Mouse (Mus musculus) heart, embryonic 13.5 days (tissue): ENCODE measurements at regions not wholly inside any gene's neighbourhood (a gene's known extent, or its start where the extent isn't known, plus 50 kb on each side); places are given as distances from the start of the nearest gene placed in this dataset.

ENCODE experiments used
- ATAC-seq: fragments of 200-750 bp; cut with Nextera tagmentation; 2 replicates; pipeline ENCODE4 v1.8.0; 2017; ENCODE audit warnings: moderate TSS enrichment; ENCODE audit not compliant: insufficient number of reproducible peaks, low FRiP score, low TSS enrichment; ENCODE audit errors: extremely low read depth
- H3K27ac ChIP-seq: fragments of 300-500 bp; sonication (generic); replicated peaks from 2 replicates; pipeline ENCODE4 v1.5.1; 2015; ENCODE audit warnings: moderate library complexity, mild to moderate bottlenecking, inconsistent platforms
- H3K27me3 ChIP-seq: fragments of 300-500 bp; sonication (generic); replicated peaks from 2 replicates; pipeline ENCODE4 v1.6.1; 2015; ENCODE audit warnings: mild to moderate bottlenecking, inconsistent platforms
- H3K36me3 ChIP-seq: fragments of 300-500 bp; sonication (generic); 2 replicates; pipeline ENCODE4 v1.6.1; 2015; ENCODE audit warnings: mild to moderate bottlenecking, inconsistent platforms
- H3K4me1 ChIP-seq: fragments of 300-500 bp; sonication (generic); 2 replicates; pipeline ENCODE4 v1.6.1; 2015; ENCODE audit warnings: inconsistent platforms
- H3K4me2 ChIP-seq: fragments of 300-500 bp; sonication (generic); 2 replicates; pipeline ENCODE4 v1.6.1; 2015; ENCODE audit warnings: inconsistent platforms, mild to moderate bottlenecking, moderate library complexity
- H3K4me3 ChIP-seq: fragments of 300-500 bp; sonication (generic); 2 replicates; pipeline ENCODE4 v1.5.1; 2015; ENCODE audit warnings: moderate library complexity, mild to moderate bottlenecking, inconsistent platforms
- H3K9ac ChIP-seq: fragments of 300-500 bp; sonication (generic); 2 replicates; pipeline ENCODE4 v1.6.1; 2015; ENCODE audit warnings: inconsistent platforms, mild to moderate bottlenecking, moderate library complexity
- H3K9me3 ChIP-seq: fragments of 300-500 bp; sonication (generic); 2 replicates; pipeline ENCODE4 v1.6.1; 2016; ENCODE audit warnings: inconsistent platforms
- WGBS: fragments of 180-500 bp; shearing (Covaris S2); methylation state at CpG from one replicate; pipeline ENCODE4 v1.1.7; 2015; ENCODE audit warnings: mixed read lengths; 5-methylcytosine and 5-hydroxymethylcytosine counted together

- Histone ChIP-seq H3K9ac (no peak overlapping the region), H3K4me1 (peaks cover 19% of the 10 kb centered on the region)
- 43% methylated on average over 1 of the region's 1 CpGs for WGBS
Measured at GRCm38 (mm10) chr4:105394366-105394765, 237.2 kb downstream of the Plpp3 start.

GRCm38 (mm10) chr4:105397451-105397850 is 240.3 kb downstream of the Plpp3 start:
- no peak overlapping the region for H3K9ac ChIP-seq
- no peak overlapping the region for H3K27ac ChIP-seq
- no peaks in the 10 kb centered on the region for H3K27me3 ChIP-seq
- no peak for ATAC-seq
- H3K36me3 ChIP-seq = no peaks in the 10 kb centered on the region
- no peaks in the 10 kb centered on the region; the same call in 1 of the 2 replicates for H3K9me3 ChIP-seq
- H3K4me2 ChIP-seq = no peak overlapping the region
- no peak overlapping the region for H3K4me3 ChIP-seq
- WGBS = 67% methylated on average over 2 of the region's 2 CpGs
- no peaks in the 10 kb centered on the region; the same call in 1 of the 2 replicates for H3K4me1 ChIP-seq

More at GRCm38 (mm10) chr4:105394366-105394765, 237.2 kb downstream of the Plpp3 start:
- H3K27ac ChIP-seq = no peak overlapping the region
- H3K4me2 ChIP-seq = no peak overlapping the region
- no peak overlapping the region for H3K4me3 ChIP-seq
- H3K36me3 ChIP-seq = no peaks in the 10 kb centered on the region
- no peaks in the 10 kb centered on the region; the same call in 1 of the 2 replicates for H3K9me3 ChIP-seq
- no peaks in the 10 kb centered on the region for H3K27me3 ChIP-seq
- no peak for ATAC-seq

DNA sequence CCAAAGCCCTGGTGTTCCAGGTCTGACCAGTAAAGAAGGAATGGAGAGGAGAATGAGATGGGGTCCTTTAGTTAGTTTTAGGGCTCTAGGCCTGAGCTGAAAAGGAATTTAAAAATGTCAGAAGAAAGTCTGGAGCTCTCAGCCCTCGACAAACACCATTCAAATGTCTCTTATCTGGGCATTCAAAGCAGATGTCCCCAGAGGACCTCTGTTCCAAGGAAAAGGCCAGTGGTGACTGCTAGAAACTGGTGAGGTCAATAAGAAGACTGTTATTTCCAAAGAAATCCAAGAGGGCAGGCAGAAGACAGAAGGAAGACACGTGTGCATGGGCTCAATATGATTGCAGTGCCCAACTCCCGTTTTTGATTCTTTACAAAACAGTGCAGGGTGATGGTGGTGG is 244.9 kb downstream of the Plpp3 start:
- H3K4me2 ChIP-seq = no peak overlapping the region
- no peak for ATAC-seq
- no peaks in the 10 kb centered on the region for H3K27me3 ChIP-seq
- no peak overlapping the region for H3K27ac ChIP-seq
- WGBS = 50% methylated on average over 3 of the region's 3 CpGs
- no peak overlapping the region for H3K4me3 ChIP-seq
- H3K9me3 ChIP-seq = no peaks in the 10 kb centered on the region
- H3K9ac ChIP-seq = no peak overlapping the region
- peaks cover 15% of the 10 kb centered on the region for H3K4me1 ChIP-seq
- no peaks in the 10 kb centered on the region for H3K36me3 ChIP-seq

- H3K9ac ChIP-seq = no peak overlapping the region
- H3K9me3 ChIP-seq = no peaks in the 10 kb centered on the region
- no peak; the same call in 1 of the 2 replicates for ATAC-seq
- H3K27me3 ChIP-seq = no peaks in the 10 kb centered on the region
- H3K4me3 ChIP-seq = no peak overlapping the region
- H3K27ac ChIP-seq = peak overlapping the region; percentile 39; the same call in 1 of the 2 replicates
- WGBS = 11% methylated on average over 3 of the region's 3 CpGs
- H3K36me3 ChIP-seq = no peaks in the 10 kb centered on the region
- H3K4me1 ChIP-seq = peaks cover 15% of the 10 kb centered on the region
- no peak overlapping the region for H3K4me2 ChIP-seq
Measured at GRCm38 (mm10) chr4:105403169-105403568, 246.0 kb downstream of the Plpp3 start.

DNA sequence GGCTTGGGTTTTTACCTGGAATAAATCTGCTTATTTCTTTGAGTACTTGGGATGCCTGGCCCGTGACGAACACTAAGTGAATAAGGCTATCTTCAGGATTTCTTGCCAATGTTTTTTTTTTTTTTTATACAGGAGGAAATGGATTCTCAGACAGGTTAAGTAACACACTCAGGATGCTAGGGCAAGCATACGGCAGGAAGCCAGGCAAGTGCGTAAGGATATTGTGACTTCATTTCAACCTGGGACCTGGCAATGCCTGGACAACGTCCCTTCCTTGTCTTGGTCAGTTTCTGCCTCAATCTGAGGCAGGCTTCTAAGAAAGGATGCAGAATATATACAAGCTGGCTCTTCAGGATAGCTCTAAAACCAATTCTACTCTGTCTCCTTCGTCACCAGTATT is 246.5 kb downstream of the Plpp3 start:
- Histone ChIP-seq H3K36me3 (no peaks in the 10 kb centered on the region), H3K27ac (peak overlapping the region; percentile 39; the same call in 1 of the 2 replicates)
- ATAC-seq = no peak

GRCm38 (mm10) chr4:105405728-105406127 is 248.6 kb downstream of the Plpp3 start:
- no peak overlapping the region for H3K27ac ChIP-seq
- no peak for ATAC-seq
- WGBS = 73% methylated on average over 5 of the region's 5 CpGs
- no peaks in the 10 kb centered on the region for H3K9me3 ChIP-seq
- H3K4me3 ChIP-seq = no peak overlapping the region
- peaks cover 15% of the 10 kb centered on the region for H3K4me1 ChIP-seq
- no peak overlapping the region for H3K4me2 ChIP-seq
- H3K36me3 ChIP-seq = no peaks in the 10 kb centered on the region
- no peak overlapping the region for H3K9ac ChIP-seq
- H3K27me3 ChIP-seq = no peaks in the 10 kb centered on the region

More for the DNA sequence above, 246.5 kb downstream of the Plpp3 start:
- no peaks in the 10 kb centered on the region for H3K27me3 ChIP-seq
- WGBS = 67% methylated on average over 6 of the region's 6 CpGs
- H3K9me3 ChIP-seq = no peaks in the 10 kb centered on the region
- no peak overlapping the region for H3K9ac ChIP-seq
- H3K4me3 ChIP-seq = no peak overlapping the region
- no peak overlapping the region for H3K4me2 ChIP-seq
- peaks cover 15% of the 10 kb centered on the region for H3K4me1 ChIP-seq

DNA sequence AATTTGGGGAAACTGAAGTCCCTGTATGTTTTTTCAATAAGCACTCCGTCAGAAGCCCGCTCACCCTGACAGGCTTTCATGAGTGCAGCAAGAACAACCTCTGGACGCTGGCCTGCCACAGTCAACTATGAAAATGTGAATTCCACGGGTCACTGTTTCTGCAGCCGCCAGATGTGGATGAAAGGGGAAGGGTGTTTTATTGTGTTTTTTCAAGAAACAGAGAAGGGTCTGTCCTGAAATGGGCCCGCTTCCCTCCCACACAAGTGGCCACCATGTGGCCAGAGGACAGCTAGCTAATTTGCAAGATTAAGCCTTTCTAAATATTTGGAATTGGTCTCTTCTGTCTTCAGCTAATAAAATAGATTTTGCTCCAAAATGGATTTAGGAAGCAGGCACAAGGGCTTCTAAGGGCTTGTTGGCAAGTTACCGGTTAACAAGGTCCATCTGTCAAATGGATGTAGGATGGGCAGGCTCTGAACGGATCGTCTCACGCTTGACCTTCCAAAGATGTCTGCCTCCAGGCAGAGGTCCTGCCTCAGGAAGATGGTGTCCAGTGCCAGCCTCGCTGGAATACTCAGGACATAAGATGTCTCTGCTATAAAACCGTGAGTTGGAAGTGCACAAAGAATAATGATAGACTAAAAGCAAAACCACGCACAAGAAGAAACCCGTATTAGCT is 249.8 kb downstream of the Plpp3 start:
- H3K27me3 ChIP-seq = no peaks in the 10 kb centered on the region
- H3K9ac ChIP-seq = no peak overlapping the region
- peaks cover 15% of the 10 kb centered on the region for H3K4me1 ChIP-seq
- H3K4me2 ChIP-seq = no peak overlapping the region
- H3K9me3 ChIP-seq = no peaks in the 10 kb centered on the region
- no peak overlapping the region for H3K27ac ChIP-seq
- no peak for ATAC-seq
- H3K36me3 ChIP-seq = no peaks in the 10 kb centered on the region
- no peak overlapping the region for H3K4me3 ChIP-seq
- 72% methylated on average over 14 of the region's 14 CpGs for WGBS

DNA sequence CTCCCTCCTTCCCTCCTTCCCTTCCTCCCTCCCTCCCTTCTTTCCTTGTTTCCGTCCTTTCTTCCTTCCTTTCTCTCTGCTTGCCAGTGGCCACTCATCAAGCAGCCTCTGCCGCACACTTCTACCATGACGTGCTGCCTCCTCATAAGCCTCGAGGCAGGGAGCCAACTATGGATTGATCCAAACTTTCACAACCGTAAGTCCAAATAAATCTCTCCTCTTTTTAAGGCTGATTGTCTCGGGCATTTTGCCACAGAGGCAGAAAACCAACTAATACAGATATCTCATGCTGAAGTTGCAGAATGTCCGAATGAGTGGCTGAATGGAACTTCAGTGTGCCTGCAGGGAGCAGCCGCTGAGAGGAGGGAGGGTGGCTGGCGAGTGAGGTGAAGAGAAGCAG is 251.7 kb downstream of the Plpp3 start:
- Histone ChIP-seq H3K4me3 (no peak overlapping the region), H3K36me3 (no peaks in the 10 kb centered on the region), H3K27me3 (no peaks in the 10 kb centered on the region), H3K9ac (no peak overlapping the region), H3K4me2 (no peak overlapping the region), H3K27ac (no peak overlapping the region), H3K4me1 (peaks cover 2% of the 10 kb centered on the region; the same call in 1 of the 2 replicates), H3K9me3 (no peaks in the 10 kb centered on the region)
- ATAC-seq = no peak
- WGBS = 76% methylated on average over 9 of the region's 9 CpGs

- H3K9me3 ChIP-seq = peaks cover 6% of the 10 kb centered on the region; the same call in 1 of the 2 replicates
- no peak overlapping the region for H3K4me3 ChIP-seq
- H3K4me1 ChIP-seq = peaks cover 2% of the 10 kb centered on the region
- H3K27ac ChIP-seq = no peak overlapping the region
- ATAC-seq = no peak
- no peaks in the 10 kb centered on the region for H3K36me3 ChIP-seq
- no peak overlapping the region for H3K4me2 ChIP-seq
- 84% methylated on average over 3 of the region's 3 CpGs for WGBS
- H3K27me3 ChIP-seq = peaks cover 3% of the 10 kb centered on the region; the same call in 1 of the 2 replicates
- no peak overlapping the region for H3K9ac ChIP-seq
Measured at GRCm38 (mm10) chr4:105417166-105417565, 260.0 kb downstream of the Plpp3 start.

DNA sequence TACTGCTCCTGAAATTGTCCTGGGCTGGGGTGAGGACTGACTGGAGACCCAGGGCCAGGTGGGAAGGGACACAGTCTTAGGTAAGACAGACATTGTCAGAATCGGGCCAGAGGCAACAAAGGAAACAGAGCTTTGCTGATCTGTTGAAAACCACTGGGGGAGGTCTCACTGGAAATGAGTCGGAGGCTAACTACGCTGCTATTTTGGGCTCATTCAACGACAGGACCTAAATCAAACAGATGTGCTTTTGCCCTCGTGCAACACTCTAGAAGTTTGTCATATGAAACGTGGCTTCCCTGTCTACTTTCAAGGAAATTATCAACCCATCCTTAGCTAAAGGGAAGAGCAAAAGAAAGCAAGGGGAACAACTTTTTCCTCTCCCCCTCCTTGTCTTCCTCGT is 265.3 kb downstream of the Plpp3 start:
- Histone ChIP-seq H3K4me3 (no peak overlapping the region), H3K9ac (no peak overlapping the region), H3K4me1 (peaks cover 8% of the 10 kb centered on the region), H3K4me2 (no peak overlapping the region), H3K9me3 (no peaks in the 10 kb centered on the region), H3K27ac (no peak overlapping the region), H3K36me3 (no peaks in the 10 kb centered on the region), H3K27me3 (peaks cover 3% of the 10 kb centered on the region; the same call in 1 of the 2 replicates)
- 13% methylated on average over 7 of the region's 7 CpGs for WGBS
- no peak for ATAC-seq

GRCm38 (mm10) chr4:105423727-105424201 is 266.6 kb downstream of the Plpp3 start:
- H3K4me2 ChIP-seq = no peak overlapping the region
- H3K9ac ChIP-seq = no peak overlapping the region
- no peaks in the 10 kb centered on the region for H3K36me3 ChIP-seq
- no peak overlapping the region for H3K27ac ChIP-seq
- ATAC-seq = no peak
- WGBS = 57% methylated on average over 3 of the region's 3 CpGs
- no peaks in the 10 kb centered on the region for H3K9me3 ChIP-seq
- H3K4me1 ChIP-seq = peaks cover 8% of the 10 kb centered on the region
- peaks cover 3% of the 10 kb centered on the region; the same call in 1 of the 2 replicates for H3K27me3 ChIP-seq
- no peak overlapping the region for H3K4me3 ChIP-seq

GRCm38 (mm10) chr4:105425086-105425485 is 267.9 kb downstream of the Plpp3 start:
- no peak overlapping the region for H3K9ac ChIP-seq
- peaks cover 3% of the 10 kb centered on the region; the same call in 1 of the 2 replicates for H3K27me3 ChIP-seq
- H3K27ac ChIP-seq = no peak overlapping the region
- no peak overlapping the region for H3K4me2 ChIP-seq
- no peak for ATAC-seq
- whole genome bisulfite sequencing = 70% methylated on average over 6 of the region's 6 CpGs
- H3K36me3 ChIP-seq = no peaks in the 10 kb centered on the region
- H3K4me3 ChIP-seq = no peak overlapping the region
- H3K9me3 ChIP-seq = no peaks in the 10 kb centered on the region
- peaks cover 8% of the 10 kb centered on the region for H3K4me1 ChIP-seq
